Mouse (Mus musculus): ENCODE data around the gene Pkp4. TPM values are rescaled to one million over a fixed set of nuclear protein-coding genes. Genes with fewer than 3 reads are reported as not detected.

The Pkp4 gene
- polyA plus RNA-seq, 1 experiment, result 144 TPM

- TF ChIP-seq CTCF (IDR thresholded peaks at IDR 0.05; ENCODE audit: extremely low read depth, insufficient read depth, low read length) (no peak), POLR2A (IDR thresholded peaks at IDR 0.05; ENCODE audit: extremely low read depth, insufficient read depth, low read length) (no peak)
- H3K4me1 ChIP-seq (ENCODE audit: control insufficient read depth, insufficient read depth, low read length), result no peaks in the 10 kb centered on the region
- H3K4me3 ChIP-seq (ENCODE audit: insufficient read depth, low read length), result no peak overlapping the region
- no peak overlapping the region for H3K27ac ChIP-seq (ENCODE audit: insufficient read depth, low read length)
Measured at GRCm38 (mm10) chr2:59396555-59396954, 235.9 kb downstream of the Pkp4 start.

GRCm38 (mm10) chr2:59397531-59397930 lies 236.9 kb downstream of the Pkp4 start:
- no peak overlapping the region for H3K27ac ChIP-seq (ENCODE audit: insufficient read depth, low read length)
- H3K4me1 ChIP-seq (ENCODE audit: control insufficient read depth, insufficient read depth, low read length), result no peaks in the 10 kb centered on the region
- no peak for TF ChIP-seq POLR2A (IDR thresholded peaks at IDR 0.05; ENCODE audit: extremely low read depth, insufficient read depth, low read length)
- TF ChIP-seq CTCF (IDR thresholded peaks at IDR 0.05; ENCODE audit: extremely low read depth, insufficient read depth, low read length), result no peak
- no peak overlapping the region for H3K4me3 ChIP-seq (ENCODE audit: insufficient read depth, low read length)

- Histone ChIP-seq H3K27ac (ENCODE audit: insufficient read depth, low read length) (peak overlapping the region; percentile 31), H3K4me3 (ENCODE audit: insufficient read depth, low read length) (no peak overlapping the region), H3K4me1 (ENCODE audit: control insufficient read depth, insufficient read depth, low read length) (no peaks in the 10 kb centered on the region)
- no peak for TF ChIP-seq POLR2A (IDR thresholded peaks at IDR 0.05; ENCODE audit: extremely low read depth, insufficient read depth, low read length)
- no peak for TF ChIP-seq CTCF (IDR thresholded peaks at IDR 0.05; ENCODE audit: extremely low read depth, insufficient read depth, low read length)
Measured at GRCm38 (mm10) chr2:59400901-59401378, 240.3 kb downstream of the Pkp4 start.

- Histone ChIP-seq H3K27ac (ENCODE audit: insufficient read depth, low read length) (peak overlapping the region; percentile 66), H3K4me3 (ENCODE audit: insufficient read depth, low read length) (no peak overlapping the region), H3K4me1 (ENCODE audit: control insufficient read depth, insufficient read depth, low read length) (no peaks in the 10 kb centered on the region)
- no peak for TF ChIP-seq POLR2A (IDR thresholded peaks at IDR 0.05; ENCODE audit: extremely low read depth, insufficient read depth, low read length)
- TF ChIP-seq CTCF (IDR thresholded peaks at IDR 0.05; ENCODE audit: extremely low read depth, insufficient read depth, low read length), result no peak
Measured at GRCm38 (mm10) chr2:59401841-59402461, 241.3 kb downstream of the Pkp4 start.

GRCm38 (mm10) chr2:59404022-59404421 lies 243.4 kb downstream of the Pkp4 start:
- Histone ChIP-seq H3K27ac (ENCODE audit: insufficient read depth, low read length) (no peak overlapping the region), H3K4me3 (ENCODE audit: insufficient read depth, low read length) (no peak overlapping the region), H3K4me1 (ENCODE audit: control insufficient read depth, insufficient read depth, low read length) (no peaks in the 10 kb centered on the region)
- TF ChIP-seq POLR2A (IDR thresholded peaks at IDR 0.05; ENCODE audit: extremely low read depth, insufficient read depth, low read length), result no peak

Other genes with a start within 250 kb of the Pkp4 start
- gene Ccdc148, start 167 bp upstream of the Pkp4 start, polyA plus RNA-seq (2012; rRNA removed), result 6.9 and 7.1 TPM in 2 replicates

Data from cortical plate, adult 2 months (tissue).